Mouse (Mus musculus): Measurements from ENCODE around the gene Cracr2b.

The Cracr2b gene

DNA sequence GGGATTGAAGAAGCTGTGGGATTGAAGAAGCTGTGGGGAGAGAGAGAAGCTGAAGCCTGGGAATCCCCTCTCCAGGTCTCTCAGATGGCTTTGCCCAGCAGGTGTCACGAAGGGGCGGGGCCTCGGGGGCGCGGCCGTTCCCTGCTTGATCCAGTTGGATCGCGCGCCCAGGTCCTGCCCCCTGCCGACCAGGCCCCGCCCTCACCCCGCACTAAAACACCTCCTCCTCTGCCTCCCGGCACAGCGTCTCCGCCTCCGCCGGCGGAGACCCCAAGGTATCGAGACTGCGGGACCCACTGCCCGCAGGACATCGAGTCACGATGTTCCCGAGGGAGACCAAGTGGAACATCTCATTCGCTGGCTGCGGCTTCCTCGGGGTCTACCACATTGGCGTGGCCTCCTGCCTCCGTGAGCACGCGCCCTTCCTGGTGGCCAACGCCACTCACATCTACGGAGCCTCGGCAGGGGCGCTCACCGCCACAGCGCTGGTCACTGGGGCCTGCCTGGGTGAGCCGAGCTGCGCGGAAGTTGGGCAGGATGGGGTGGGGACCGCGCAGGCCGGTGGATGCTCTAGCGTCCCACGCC, 5.8 kb upstream of the Cracr2b start, which contains the start of gene Pnpla2:
Pnpla2 (plus strand) TSS at position 232 of the 585 bp plus-strand sequence.
- peak; percentile 85 for DNase-seq (ENCODE audit: low read depth, low spot score)

GRCm38 (mm10) chr7:141455610-141456314, 5.1 kb upstream of the Cracr2b start:
- no peak for DNase-seq (ENCODE audit: low read depth, low spot score)

- no peak for DNase-seq (ENCODE audit: low read depth, low spot score)
Measured at GRCm38 (mm10) chr7:141456739-141457138, 4.2 kb upstream of the Cracr2b start.

DNA sequence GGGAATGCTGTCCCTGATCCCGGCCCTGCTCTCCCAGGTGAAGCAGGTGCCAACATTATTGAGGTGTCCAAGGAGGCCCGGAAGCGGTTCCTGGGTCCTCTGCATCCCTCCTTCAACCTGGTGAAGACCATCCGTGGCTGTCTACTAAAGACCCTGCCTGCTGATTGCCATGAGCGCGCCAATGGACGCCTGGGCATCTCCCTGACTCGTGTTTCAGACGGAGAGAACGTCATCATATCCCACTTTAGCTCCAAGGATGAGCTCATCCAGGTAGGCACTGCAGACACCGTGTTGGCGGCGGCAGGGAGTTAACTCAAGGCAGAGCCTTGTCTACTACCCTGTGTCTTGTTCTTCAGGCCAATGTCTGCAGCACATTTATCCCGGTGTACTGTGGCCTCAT, 3.7 kb upstream of the Cracr2b start:
- DNase-seq (ENCODE audit: low read depth, low spot score), result no peak

- no peak for DNase-seq (ENCODE audit: low read depth, low spot score)
Measured at GRCm38 (mm10) chr7:141457986-141458660, 2.8 kb upstream of the Cracr2b start.

GRCm38 (mm10) chr7:141458661-141459060, 2.2 kb upstream of the Cracr2b start:
- DNase-seq (ENCODE audit: low read depth, low spot score), result no peak

- DNase-seq (ENCODE audit: low read depth, low spot score), result no peak
Measured at GRCm38 (mm10) chr7:141459301-141459711, 1.6 kb upstream of the Cracr2b start.

GRCm38 (mm10) chr7:141460001-141460390, 898 bp upstream of the Cracr2b start:
- DNase-seq (ENCODE audit: low read depth, low spot score), result no peak

DNA sequence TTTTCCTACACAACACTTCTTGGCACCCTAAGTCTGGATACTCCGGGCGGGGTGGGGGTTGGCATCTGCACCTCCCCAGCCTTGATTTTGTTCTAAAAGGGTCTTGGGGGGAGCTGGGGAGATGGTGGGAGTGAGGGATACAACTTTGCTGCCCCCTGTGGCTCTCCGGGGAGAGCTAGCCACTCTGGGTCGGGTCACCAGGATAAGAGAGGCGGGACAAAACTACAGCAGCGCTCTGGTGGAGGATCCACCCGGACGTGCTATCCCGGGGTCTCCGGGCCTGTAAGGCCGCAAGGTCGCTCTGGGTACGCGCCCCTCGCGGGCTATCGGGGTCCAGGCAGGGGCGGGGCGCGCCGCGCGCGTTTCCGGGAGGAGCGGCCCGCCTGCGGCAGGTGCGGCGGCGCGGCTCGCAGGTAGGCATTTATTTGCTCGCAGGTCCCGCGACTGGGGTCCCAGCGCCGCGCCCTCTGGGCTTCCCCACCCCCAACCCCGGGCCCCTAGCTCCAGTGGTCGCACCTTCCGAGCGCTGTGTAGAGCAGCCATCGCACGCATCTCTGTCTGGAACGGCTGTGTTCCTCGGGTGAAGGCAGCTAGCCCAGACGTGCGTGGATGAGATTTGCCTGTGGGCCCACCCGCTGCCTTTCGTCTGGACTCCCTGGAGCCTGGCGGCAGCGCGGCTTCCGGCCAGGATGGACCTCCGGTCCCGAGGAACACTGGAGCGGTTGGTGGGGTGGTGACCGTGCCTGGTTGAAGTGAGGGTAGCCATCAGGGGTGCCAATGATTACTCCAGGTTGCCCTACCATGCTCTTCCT, 833 bp downstream of the Cracr2b start:
- no peak for DNase-seq (ENCODE audit: low read depth, low spot score)

GRCm38 (mm10) chr7:141462333-141462821, 1.5 kb downstream of the Cracr2b start:
- DNase-seq (ENCODE audit: low read depth, low spot score), result no peak

DNA sequence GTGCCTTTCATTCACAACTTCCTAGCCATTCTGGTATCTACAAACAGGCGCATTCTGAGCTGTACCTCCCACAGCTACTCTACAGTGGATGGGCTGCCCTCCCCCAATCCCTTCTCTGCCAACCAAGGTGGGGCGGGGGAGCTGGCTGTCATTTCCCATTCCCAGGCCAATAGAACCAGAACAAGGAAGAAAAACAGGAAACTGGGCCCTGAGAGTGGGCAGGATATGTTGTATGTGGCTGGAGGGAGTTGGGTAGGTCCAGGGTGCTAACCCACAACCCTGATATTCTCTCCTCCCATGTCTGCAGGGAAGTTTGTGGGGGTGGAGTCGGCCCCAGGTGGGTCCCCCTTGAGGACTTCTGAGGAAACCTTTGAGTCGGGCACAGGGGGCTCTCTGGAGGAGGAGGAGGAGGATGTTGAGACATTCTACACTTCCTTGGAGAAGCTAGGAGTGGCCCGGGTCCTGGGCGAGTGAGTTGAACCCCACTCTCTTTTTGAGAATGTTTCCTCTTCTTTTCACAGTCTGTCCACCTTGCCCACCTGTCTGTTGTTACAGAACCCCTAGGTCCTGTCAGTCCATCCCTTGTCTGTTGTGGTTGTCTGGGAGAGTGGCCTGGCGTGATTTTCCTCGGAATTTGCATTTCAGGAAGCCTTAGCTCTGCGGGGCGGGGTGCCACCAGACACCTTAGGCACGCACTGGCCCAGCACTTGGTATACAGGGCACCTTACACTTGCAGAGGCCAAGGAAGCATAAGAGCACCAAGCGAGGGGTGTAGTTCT, 3.1 kb downstream of the Cracr2b start:
- no peak for DNase-seq (ENCODE audit: low read depth, low spot score)

GRCm38 (mm10) chr7:141464603-141465201, 3.8 kb downstream of the Cracr2b start:
- no peak for DNase-seq (ENCODE audit: low read depth, low spot score)

DNA sequence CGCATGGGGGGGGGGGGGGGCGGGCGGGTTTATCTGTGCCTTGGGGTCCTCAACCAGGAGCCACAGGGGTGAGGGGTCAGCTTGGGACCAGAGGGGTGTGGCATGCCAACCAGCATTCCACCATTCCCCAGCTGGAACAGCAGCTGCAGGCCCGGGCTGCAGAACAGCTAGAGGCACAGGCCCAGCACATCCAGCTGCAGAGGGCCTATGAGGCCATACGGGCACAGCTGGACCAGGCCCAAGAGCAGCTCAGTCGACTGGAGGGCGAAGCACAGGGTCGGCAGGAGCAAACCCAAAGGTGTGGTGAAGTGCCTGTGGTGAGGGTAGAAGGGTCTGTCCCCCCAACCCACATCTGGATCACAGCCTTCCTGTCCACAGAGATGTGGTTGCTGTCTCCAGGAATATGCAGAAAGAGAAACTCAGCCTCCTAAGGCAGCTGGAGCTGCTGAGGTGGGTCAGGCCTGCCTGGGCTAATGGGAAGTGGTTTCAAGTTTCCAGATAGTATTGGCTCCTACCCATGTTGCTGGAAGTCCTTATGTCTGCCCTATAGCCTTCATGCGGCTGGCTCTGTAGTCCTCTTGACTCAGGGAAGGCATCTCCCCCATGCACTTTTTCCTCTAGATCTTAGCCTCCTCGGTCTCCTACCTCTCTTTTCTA, 4.6 kb downstream of the Cracr2b start:
- DNase-seq (ENCODE audit: low read depth, low spot score), result no peak

GRCm38 (mm10) chr7:141466045-141466394, 5.1 kb downstream of the Cracr2b start:
- DNase-seq (ENCODE audit: low read depth, low spot score), result no peak

DNA sequence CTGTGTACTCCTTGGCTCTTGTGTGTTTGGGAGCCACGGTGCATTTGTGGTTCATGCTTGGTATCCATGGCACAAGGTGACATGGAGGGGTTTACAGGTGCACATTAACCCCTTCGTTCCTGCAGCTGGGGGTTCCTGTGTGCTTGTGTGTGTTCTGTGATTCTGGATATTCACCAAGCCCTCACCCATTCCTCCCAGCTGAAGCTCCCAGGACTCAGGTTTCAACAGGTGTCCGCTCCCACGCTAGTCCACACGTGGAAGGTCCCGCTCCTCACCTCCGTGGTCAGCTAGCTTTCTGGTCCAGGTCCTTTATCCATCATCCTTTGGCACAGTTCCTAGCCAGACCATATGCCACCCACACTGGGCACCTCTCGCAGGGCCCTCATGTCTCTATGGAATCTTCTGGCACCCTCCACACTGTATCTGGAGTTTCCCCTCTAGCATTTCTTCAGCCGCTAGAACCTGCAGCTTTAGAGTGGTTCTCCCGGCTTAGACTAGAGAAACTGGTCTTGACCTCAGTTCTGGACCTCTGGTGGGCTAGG, 5.8 kb downstream of the Cracr2b start:
- no peak for DNase-seq (ENCODE audit: low read depth, low spot score)

- DNase-seq (ENCODE audit: low read depth, low spot score), result no peak
Measured at GRCm38 (mm10) chr7:141467230-141468030, 6.5 kb downstream of the Cracr2b start, which contains the start of gene Cd151. Cd151 (plus strand) TSS chr7:141467392.

DNA sequence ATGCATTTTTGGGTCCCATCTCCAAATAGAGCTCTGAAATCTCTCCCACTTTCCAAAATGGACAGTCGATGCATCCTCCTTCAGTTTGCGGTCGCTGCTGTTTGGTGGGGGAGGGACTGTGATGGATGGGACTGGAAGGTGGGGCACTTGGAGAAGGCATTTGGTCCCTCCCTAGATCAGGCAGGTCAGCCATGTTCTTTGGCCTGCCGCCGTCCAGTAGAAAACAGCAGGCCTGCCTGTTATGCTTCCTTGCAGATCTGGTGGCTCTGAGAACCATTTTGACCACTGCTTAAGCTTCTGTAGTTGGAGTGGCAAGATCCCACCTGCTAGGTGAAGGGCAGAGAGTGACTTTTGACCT, 7.2 kb downstream of the Cracr2b start:
- DNase-seq (ENCODE audit: low read depth, low spot score), result no peak

DNA sequence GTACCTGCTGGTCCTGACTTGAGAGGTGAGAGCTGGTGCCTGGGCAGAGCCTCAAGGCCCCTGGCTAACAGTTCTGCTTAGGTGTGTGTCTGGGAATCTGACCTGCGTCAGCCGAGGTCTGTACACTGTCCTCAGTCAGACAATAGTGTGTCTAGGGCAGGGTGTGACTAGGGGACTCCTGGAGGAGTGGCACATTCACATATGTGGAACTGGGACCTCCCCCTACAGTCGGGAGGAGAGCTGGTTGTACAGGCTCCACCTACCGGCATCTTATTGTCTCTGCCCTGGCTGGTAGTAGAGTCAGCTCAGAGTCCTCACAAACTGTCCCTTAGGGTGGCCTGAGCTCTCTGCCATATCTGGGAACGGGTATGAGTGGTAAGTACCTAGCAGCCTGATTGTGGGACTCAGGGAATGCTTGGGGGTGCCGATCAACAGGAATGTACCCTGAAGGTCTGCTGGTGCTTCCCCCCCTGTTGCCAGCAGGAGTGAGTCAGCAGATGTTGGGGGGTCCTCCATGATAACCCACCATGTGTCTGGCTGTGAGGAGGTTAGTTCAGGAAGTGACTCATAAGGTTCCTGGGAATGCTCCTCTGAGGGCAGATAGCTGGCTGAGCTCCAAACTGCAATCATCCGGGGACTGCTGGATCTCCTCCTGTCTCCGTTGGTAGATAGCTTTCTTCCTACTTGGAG, 7.8 kb downstream of the Cracr2b start:
- no peak for DNase-seq (ENCODE audit: low read depth, low spot score)

Measured in retina, postnatal 7 days (tissue).